Mouse (Mus musculus) cerebellum, postnatal 25 days (tissue): Measurements from ENCODE around the gene Neurog1.
A peak's percentile ranks its signal among the peaks of the same experiment; 100 is the strongest.

Source experiments
- DNase-seq, 2 experiments: peaks; one replicate each; pipeline ENCODE4 v3.0.0; 2021; ENCODE audit warnings: mixed read lengths in 2 of 2

Neurog1 gene

DNA sequence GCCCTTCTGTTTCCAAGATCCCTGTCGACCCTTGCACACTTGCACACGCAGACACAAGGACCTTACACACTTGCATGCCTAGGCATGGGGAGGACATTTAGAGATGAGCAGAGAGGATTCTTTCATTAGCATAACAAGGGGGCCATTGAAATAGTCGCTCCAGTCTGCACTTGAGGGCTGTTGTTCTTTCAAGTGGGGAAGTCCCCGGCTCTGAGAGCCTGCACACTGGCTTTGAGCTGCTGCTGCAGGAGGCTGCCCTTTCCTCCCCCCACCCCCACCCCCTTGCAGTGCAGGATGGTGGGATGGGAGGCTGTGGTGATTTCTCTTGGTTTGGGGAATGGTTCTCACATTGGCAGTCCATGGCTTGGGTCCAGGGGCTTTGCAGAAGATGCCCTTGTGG, 35.9 kb downstream of the Neurog1 start:
- DNase-seq, result no peak

DNA sequence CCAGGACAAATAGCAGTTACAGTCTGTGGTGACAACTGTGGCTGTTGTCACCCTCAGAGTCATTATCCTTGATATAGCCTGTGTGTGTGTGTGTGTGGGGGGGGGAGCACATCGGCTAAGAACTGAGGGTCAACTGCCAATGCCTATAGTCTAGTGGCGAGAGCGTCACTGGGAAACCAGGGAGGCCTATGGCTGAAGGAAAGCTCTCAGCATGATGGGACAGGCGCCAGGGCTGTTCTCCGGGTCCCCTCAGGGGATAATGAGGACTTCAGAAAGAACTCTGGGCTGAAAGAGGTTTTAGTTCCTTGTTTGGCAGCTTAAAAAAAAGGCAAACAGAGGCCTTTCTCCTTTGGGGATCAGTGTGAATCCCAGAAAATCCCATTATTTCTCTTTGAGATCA, 37.3 kb downstream of the Neurog1 start:
- DNase-seq, result peak in 1 of 2 experiments; percentile 16

DNA sequence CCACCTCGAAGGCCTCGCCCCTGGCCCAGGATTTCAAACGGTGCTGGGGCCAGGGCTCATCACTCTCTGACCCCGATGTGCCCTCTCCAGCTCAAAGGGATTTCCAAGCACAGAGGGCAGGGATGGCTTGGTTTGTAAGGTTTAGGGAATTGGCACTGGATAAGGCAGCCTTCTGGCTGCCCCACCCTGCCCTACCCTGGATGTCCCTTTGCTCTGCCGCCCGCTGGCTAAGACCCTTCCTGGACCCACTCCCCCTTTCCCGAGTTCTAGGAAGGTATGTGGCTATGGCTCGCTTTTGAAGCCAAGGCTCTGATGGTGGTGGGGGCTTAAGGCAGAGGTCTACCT, 42.9 kb downstream of the Neurog1 start:
- DNase-seq, result no peak

DNA sequence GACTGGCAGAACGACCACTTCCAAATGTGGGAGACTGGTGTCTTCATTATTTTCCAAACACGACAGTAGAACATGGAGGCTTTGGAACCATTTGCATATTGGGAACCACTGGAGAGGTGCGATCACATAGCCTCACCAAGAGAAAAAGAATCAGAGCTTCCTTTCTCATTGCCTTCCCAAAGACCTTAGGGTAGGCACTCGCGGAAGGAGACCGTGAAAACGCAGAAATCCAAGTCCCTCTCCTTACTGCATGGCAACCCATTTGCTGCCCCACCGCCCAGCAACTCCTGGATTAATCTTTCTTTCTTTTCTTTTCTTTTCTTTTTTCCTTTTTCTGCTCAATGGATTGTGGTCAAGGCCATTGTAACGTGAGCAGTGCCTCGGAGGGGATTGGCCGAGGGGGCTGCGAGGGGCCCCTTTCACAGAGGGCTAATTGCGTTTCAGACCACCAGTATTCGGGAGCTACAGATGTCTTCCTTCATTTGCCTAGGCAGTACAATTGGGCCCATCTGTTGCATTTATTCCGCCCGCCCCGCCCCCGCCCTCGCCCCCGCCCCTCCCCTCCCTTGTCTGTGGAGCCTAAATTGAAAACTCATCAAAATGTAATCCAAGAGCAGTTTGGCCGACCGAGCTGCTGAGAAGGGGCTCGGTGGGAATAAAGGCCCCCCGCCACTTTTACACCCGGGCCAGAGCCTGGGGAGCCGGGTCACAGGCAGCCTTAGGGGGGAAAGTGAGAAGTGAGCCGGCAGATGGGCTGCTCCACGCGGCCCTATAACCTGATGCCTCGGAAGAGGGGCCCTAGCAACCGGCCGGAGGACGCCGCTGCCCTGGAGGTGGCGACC, 43.5 kb downstream of the Neurog1 start:
- DNase-seq, result no peak
